Mouse (Mus musculus) mesoderm, embryonic 11.5 days (tissue): ENCODE measurements at regions not wholly inside any gene's neighbourhood (a gene's known extent, or its start where the extent isn't known, plus 50 kb on each side); places are given as distances from the start of the nearest gene placed in this dataset.

ENCODE experiments used
- DNase-seq: peaks from one replicate; pipeline ENCODE4 v3.0.0-alpha.2; 2012; ENCODE audit warnings: low read depth, low spot score

DNA sequence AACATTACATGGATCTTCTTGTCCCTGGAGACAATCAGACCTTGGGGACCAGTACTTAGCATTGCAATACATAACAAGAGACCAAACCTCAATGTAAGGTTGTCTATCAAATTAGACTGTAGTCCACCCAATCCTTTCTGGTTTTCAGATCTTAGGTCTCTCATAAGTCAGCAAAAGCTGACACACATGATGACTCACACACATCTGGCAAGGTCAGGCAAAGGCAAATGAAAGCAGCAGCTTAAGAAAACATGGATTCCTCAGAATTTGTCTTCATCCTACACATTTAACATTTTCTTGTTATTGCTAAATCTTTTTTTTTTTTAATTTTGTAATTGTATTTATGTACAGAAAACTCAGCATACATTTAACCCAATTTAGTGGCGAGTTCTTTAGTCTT is 52.0 kb downstream of the Gm11983 start:
- no peak for DNase-seq

DNA sequence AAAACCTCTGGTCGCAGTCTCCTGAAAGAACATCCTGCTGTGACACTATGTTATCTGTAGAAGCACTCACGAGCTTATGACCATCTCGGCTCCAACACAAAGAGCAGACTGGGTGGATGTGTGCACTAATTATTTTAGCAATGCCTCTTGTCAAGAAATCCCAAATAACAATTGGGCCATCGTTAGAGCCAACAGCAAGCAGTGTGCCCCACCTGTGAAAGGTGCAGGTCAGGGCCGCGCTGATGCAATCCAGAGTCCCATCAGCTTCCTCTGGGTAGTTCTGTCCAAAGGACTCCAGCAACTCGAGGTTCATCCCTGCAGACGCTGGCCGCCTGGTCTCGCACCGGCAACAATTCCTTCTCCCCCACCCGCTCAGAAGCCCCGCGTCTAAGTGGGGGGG is 54.6 kb downstream of the Gm11983 start:
- DNase-seq: no peak

DNA sequence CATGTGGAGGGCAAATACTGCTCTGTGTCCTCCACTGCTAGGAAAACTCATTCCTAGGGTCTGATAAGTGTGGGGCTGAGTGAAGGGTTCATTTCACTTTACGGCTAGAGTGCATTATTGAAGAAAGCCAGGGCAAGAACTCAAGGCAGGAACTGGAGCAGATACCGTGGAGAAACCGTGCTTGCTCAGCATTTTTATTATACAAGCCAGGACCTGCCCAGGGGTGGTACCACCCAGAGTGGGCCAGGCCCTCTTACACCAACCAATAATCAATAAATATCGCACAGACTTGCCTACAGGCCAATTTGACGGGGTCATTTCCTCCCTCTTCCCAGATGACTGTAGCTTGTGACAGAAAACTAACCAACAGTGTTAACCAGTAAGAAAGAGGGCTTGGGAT is 57.7 kb downstream of the Gm11983 start:
- DNase-seq: no peak

DNA sequence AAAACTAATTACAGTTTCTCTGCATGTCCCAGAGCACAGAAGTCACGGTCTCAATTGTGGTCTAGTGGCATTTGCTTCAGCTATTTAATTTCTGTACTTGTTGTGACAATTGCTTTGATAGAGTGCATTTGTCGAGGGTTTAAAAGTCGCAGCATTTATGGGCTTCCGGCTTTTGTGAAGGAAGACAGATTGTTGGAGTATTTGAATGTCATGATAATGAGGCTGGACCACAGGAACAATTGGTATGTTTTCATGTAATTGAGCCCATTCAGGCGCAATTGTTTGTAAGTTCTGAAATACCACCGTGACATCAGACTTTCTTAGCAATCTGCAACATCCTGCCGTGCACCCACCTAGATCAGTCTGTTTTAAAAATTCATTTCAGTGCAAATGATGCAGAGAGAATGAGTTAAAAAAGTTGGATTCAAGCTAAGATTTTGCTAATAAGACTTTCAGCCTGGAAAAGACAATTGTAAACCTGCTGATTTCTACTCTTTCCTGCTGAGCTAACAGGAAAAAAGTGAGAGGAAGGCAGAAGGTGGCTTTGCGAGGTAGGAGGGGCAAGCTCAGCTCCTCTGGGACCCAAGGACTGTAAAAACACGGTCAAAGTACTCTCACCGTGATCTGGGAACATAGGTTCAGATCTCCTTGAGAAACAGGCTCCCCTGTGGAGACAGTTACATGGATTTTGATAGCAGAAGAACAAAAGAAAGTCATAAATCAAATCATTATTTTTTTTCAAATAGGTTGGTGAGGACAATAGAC is 58.7 kb downstream of the Gm11983 start:
- peak; percentile 25 for DNase-seq

DNA sequence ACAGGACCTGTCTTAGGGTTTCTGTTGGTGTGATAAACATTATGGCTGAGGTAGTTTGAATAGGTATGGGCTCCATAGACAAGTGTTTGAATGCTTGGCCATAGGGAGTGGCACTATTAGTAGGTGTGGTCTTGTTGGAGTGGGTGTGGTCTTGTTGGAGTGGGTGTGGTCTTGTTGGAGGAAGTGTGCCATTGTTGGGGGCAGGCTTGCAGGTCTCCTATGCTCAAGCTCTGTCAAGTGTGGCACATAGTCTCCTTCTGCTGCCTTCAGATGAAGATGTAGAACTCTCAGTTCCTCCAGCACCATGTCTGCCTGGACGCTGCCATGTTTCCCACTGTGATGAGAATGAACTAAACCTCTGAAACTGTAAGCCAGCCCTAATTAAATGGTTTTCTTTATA is 59.9 kb downstream of the Gm11983 start:
- no peak for DNase-seq

DNA sequence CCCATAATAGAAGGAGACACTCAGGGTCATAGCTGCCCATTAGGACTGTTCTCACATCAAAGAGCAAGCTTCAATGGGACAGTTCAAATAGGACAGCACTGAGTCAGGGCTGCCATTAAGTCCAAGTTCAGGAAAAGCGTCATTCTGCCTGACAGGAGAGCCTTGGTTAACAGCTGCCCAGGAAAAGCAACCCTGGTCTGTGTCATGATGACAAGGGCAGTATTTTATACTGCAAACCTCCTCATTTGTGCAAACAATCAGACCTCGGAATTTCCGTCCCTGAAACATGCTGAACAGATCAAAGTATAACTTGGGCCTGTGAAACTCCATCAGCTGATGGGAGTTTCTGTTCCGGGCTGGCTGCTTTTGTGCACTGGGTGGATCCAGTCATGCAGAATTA is 62.8 kb downstream of the Gm11983 start:
- peak; percentile 23 for DNase-seq

DNA sequence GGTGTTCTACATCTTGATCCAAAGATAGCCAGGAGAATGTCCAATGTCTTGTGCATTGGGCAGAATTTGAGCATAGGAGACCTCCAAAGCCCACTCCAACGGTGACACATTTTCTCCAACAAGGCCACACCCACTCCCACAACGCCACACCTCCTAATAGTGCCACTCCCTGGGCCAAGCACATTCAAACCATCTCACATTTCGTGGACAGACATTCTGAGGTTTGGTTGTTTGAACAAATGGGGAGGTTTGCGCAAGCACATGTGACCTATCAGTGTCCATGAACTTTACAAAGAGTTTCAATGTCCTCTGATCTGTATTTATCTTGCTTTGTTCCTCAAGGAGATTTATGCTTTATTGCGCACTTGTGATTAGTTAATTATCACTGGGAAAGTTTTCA is 63.5 kb downstream of the Gm11983 start:
- no peak for DNase-seq

DNA sequence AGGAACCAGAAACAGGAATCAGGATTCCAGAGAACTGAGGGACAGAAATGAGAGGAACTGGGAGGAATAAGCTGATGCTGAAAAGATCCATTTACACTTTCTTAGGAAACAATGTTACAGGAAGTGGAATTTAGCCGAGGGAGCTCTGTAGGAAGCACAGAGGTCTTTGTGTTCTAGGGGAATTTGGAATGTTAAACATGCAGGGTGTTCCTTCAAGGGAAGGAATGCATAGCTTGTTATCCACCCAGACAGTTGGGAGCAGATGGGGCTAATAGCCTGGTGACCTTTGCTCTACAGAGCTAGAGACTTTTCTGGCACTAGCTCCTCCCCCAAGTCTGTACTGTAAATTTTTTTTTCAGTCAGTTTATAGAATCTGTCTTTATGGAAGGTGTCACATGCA is 64.1 kb downstream of the Gm11983 start:
- peak; percentile 64 for DNase-seq

DNA sequence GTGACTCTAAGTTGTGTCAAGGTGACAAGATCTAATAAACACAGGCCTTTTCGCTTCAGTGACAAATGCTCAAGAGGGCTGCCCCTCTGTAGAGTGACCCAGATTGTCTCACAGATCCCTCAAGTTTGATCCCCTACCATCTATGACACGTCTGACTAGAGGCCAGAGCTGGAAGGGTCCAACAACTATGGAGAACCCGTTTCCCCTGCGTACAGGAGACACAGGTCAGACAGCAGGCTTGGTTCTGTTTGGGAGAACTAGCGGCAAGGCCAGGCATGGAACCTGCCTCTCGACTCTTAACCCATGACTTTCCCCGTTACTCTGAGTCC is 68.1 kb downstream of the Gm11983 start:
- DNase-seq: no peak

DNA sequence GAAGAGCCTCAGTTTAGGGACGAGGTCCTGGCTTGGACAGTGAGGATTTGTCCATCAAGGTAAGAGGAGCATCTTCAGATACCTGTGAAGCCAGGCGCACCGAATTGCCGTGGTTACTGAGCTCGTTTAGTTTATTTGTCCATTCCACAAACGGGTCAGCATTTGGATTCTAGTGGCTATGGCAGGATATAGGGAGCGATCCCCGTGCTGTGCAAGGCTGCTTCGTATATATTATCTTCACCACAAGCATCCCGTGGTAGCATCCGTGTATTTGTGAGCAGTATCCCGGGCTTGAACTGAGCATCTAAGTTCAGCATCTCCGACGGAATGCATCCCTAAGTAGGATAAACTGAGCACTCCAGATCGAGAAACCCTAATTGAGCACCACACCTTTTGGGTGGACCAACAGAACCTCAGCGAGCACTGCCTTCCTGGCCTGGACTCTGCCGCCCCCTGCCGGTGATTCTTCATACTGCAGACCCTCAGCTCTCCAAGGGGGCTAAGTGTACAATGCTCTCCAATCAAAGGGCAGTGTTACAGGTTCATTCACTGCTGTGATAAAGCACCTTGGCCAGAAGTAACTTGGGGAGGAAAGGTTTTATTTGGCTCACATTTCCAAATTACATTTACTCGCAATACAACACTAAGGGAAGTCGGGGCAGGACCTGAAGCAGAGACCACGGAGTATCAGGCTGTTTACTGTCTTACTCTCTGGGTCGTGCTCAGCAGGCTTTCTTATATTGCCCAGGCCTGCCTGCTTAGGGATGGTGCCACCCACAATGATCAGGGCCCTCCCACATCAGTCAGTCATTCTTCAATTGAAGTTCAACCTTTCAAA is 68.6 kb downstream of the Gm11983 start:
- DNase-seq: peak; percentile 72

DNA sequence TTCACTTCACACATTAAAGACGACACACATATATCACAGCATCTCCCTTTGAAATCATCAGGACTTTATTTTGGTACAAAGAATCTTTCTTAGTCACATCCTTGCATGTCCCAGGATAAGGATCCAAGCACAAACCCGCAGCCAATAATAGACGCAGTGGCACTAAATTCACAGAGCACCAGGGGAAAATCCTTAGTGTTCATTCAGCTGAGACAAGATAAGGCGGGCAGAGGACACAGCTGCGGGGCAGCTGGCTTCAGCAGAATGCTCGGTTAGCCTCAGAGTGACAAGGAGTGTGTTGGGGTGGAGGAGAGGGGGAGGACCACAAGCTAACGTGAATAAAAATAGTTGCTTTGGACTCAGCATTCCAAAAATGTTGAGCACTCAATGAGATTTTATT is 70.7 kb downstream of the Gm11983 start:
- no peak for DNase-seq

DNA sequence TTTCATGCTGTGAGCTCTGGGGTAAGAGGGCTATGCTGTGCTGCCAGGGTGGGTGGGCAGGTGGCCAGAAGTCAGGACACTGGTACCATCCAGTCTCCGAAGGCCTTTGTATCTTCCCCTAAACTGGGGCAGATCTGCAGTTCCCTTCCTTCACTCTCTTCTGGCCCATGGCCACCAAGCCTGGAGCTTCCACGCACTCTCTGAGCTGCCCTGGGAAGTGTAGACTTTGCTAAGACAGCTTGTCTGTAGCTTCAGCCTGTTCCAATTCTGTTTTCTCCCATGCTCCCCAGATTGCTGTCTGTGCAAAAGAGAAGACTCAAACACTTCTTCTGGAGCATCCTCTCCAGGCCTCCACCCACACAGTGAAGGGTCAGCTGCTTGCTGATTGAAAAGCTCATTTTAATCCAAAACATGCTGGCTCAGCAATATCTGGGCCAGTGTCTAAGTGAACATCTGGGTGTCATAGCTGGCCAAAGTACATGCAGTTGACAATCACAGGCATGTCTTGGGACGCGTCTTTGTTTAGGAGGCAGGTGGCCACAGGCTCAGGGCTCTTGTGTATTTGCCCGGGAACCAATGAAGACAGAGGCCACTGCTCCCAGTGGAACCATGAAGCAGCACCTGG is 72.0 kb downstream of the Gm11983 start:
- no peak for DNase-seq

DNA sequence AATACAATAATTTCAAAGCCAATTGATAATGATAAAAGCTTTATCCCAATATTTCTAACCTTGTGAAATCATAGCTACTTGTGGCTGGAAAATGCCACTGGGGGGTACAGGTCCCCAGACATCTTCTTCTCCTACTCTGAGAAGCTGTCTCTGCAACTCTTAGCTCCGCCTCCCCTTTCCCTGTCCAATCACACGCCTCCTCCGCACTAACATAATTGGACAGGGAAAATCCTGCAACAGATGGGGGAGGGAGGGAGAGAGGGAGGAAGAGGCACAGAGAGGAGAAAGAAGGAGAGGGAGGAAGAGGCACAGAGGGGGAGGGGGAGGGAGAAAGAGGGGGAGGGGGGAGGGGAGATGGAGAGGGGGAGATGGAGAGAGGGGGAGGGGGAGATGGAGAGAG is 73.3 kb downstream of the Gm11983 start:
- DNase-seq: no peak

DNA sequence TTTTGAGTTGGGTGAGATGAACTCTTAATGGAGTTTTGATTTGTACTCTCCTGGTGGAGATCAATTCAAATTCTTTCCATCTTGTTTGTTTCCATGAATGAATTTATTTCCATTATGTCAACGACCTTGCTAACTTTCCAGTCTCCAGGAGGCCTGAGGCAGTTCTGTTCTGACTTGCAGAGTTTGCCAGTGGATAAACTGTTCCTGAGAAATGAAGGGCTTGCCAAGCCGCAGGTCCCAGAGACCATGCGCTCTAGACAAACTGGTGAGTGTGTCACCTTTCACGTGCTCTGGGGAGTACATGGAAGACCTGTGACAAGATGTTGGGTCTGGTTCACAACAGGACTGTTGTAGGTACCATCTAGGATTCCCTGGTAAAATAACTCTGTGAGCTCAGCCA is 74.5 kb downstream of the Gm11983 start:
- DNase-seq: no peak

DNA sequence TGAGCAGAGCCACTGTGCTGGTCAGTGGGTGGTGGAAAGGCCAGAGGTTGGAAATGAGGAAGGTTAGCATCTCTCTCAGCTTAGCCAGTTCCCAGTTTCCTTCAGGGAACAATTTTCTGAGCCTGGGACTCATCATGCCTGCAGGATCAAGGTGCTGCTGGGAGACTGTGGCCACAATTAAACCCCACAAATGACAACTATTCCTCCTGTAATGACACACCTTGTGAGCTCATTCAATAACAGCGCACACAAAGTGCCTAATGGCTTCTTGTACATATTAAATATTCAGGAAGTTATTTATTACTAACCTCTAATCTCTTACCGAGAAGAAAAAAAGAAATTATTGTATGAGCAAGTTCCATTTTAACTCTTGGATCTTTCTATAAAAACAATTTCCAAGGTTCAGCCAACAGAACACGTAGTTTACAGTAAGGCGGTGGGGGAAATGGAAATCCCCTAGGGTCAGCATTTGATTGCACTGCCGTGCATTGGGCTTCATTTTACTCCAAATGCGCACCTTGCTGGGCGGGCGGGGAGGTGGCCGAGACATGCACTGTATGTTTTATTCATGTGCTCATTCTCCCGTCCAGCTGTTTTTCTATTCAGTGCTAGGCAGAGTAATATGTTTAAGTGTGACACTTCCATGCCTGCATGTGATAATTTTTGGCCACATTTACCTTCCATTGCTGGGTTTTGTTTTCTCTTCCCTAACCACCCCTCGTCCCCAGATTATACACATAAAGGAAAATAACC is 75.4 kb downstream of the Gm11983 start:
- no peak for DNase-seq

DNA sequence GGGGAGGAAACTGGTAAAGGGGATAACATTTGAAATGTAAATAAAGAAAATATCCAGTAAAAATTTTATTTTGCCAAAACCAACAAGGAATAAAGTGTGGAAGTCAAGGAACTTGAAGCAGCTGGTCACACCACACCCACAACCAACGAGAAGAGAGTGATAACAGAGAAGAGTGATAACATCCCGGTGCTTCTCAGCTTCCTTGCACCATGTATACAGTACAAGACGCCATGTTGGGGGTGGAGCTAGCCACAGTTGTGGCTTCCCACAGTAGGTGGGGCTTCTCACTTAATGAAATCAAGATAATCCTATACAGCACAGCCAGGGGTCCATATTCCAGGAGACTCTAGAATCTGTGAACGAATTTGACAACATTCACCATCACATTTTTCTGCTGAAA is 77.9 kb downstream of the Gm11983 start:
- no peak for DNase-seq

DNA sequence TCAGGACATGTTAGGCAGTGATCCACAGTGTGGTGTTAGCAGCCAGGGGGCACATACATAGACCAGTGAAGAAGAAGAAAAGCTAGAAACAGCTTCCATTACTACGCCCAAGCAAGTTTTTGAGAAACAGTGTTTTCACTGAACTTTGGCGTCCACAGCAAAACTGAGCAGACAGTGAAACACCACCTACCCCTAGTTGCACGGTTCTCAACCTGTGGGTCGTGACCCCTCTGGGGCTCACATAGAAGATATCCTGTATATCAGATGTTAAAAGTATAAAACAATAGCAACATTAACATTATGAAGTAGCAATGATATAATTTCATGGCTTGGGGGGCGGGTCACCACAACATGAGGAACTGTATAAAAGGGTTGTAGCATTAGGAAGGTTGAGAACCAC is 81.1 kb downstream of the Ramp3 start:
- no peak for DNase-seq

DNA sequence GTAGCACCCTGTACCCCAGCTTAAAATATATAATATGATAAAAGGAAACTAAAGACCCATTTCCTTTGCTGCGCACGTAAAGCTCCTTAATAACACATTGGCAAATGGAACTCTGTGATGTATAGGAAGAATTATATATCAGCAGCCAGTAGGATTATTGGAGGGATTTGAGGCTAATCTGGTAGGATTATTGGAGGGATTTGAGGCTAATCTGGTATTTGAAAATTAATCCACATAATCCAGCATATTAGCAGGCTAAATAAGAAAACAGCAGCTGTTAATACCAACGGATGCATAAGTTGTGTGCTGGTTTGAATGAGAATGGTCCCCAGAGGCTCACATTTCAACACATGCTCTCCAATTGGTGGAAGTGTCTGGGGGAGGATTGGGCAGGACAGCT is 80.3 kb downstream of the Ramp3 start:
- no peak for DNase-seq

DNA sequence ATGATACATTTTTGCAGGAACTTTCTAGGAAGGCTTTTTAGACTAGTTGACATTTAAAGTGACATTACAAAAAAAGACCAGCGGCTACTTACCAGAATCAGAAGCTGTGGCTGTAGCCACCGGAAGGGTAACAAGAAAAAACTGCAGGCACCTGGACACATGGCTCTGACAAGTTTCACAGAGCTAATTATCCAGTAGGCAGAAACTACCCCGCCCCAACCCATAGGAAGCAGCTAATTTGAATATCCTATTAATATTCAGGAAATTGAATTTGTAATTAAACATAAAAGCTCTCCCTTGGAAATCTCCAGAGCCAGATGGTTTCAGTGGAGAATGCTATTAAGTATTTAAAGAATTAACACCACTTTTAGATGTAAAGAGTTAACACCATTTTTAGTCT is 79.8 kb downstream of the Ramp3 start:
- no peak for DNase-seq

DNA sequence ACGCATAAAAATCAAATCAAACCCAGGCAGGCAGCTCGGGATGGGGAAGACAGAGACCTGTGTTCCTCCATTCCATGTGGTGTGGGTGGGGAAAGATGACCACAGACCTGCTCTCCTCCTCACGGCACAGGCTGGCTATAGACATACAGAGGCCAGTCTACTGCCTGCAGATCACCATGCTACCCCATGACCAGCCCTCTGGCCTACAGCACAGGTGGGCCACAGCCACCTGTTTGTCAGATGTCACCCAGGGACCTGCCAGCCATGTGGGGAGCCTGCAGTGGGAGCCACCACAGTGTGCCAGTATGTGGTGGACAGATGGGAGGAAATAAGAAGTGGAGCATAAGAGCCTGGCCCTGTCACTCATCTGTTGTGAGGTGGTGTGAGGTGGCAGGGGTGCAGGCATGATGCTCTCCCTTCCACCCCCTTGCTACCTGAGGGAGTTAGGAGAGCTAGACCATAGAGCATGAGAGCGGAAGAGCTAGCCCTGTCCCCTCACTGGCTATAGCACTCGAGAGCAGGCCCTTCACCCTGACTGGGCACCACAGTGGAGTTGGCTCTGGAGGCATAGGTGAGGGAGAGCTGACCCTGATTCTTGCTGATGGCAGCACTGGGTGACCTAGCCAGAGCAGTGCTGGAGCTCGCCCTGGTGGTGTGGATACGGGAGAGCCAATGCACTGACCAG is 76.6 kb downstream of the Ramp3 start:
- no peak for DNase-seq

DNA sequence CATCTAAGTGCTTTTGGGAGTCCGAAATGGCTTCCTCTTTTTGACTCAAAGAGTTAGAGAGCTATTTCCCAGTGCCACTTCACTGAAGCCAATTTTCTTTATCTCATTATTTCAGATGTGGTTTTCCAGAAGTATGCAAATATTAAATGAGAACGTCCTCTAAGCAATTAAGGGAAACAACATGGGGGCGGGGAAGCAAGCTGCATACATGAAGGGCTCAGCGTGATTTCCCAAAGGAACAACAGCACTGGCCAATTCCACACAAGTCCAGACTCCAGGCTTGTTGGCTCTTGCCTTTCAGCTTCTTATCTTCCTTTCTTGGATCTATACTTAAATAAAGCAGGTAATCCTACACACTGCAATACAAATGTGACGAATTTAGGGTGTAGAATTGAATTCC is 73.2 kb downstream of the Ramp3 start:
- DNase-seq: no peak
